Mouse (Mus musculus) midbrain, embryonic 15.5 days (tissue): ENCODE data around the gene Gm13306. TPM values are rescaled to one million over a fixed set of nuclear protein-coding genes. Genes with fewer than 3 reads are reported as not detected.
A peak's percentile ranks its signal among the peaks of the same experiment; 100 is the strongest.
"Not testable (repeated sequence)": the region's sequence is repeated elsewhere in the genome, so short reads cannot be mapped to it uniquely, and the experiment has no call there.

Experiments
- ATAC-seq: fragments of 200-750 bp; cut with Nextera tagmentation; replicated peaks from 2 replicates; pipeline ENCODE4 v1.8.0; 2017; ENCODE audit warnings: moderate TSS enrichment
- H3K27ac ChIP-seq: fragments of 300-500 bp; sonication (generic); 2 replicates; pipeline ENCODE4 v1.5.1; 2015; ENCODE audit warnings: mild to moderate bottlenecking, inconsistent platforms
- H3K27me3 ChIP-seq: fragments of 300-500 bp; sonication (generic); replicated peaks from 2 replicates; pipeline ENCODE4 v1.6.1; 2015; ENCODE audit warnings: inconsistent platforms
- H3K36me3 ChIP-seq: fragments of 300-500 bp; sonication (generic); replicated peaks from 2 replicates; pipeline ENCODE4 v1.6.1; 2015; ENCODE audit warnings: inconsistent platforms
- H3K4me1 ChIP-seq: fragments of 300-500 bp; sonication (generic); 2 replicates; pipeline ENCODE4 v1.6.1; 2015; ENCODE audit warnings: inconsistent platforms
- H3K4me2 ChIP-seq: fragments of 300-500 bp; sonication (generic); 2 replicates; pipeline ENCODE4 v1.6.1; 2015; ENCODE audit warnings: inconsistent platforms, mild to moderate bottlenecking, moderate library complexity
- H3K4me3 ChIP-seq: fragments of 300-500 bp; sonication (generic); 2 replicates; pipeline ENCODE4 v1.5.1; 2015; ENCODE audit warnings: mild to moderate bottlenecking, inconsistent platforms
- H3K9ac ChIP-seq: fragments of 300-500 bp; sonication (generic); 2 replicates; pipeline ENCODE4 v1.6.1; 2015; ENCODE audit warnings: mild to moderate bottlenecking, inconsistent platforms
- H3K9me3 ChIP-seq: fragments of 300-500 bp; sonication (generic); 2 replicates; pipeline ENCODE4 v1.6.1; 2016; ENCODE audit warnings: inconsistent platforms
- WGBS: fragments of 180-500 bp; shearing (Covaris S2); methylation state at CpG from one replicate; pipeline ENCODE4 v1.1.7; 2015; ENCODE audit warnings: mixed read lengths; 5-methylcytosine and 5-hydroxymethylcytosine counted together
- polyA plus RNA-seq: library from polyadenylated mRNA; unstranded; fragments of >200 nt; fragmentation: Nextera tagmentation; extraction: Ambion mirVana; gene quantifications from 2 replicates; pipeline ENCODE4 v1.2.1, GENCODE M21; 2015

The Gm13306 gene
- 2.0 and 2.1 TPM in 2 replicates for polyA plus RNA-seq

GRCm38 (mm10) chr4:42153136-42153535 lies at the start of gene Gm13306:
Gene Gm13306 (plus strand): TSS chr4:42153436.
- H3K27me3 ChIP-seq, H3K4me1 ChIP-seq, H3K9me3 ChIP-seq, H3K9ac ChIP-seq, H3K4me3 ChIP-seq, H3K4me2 ChIP-seq, H3K36me3 ChIP-seq, ATAC-seq, H3K27ac ChIP-seq: not testable (repeated sequence)
- no CpG with 5 or more reads among the region's 9 CpGs for WGBS

- not testable (repeated sequence) for ATAC-seq, H3K4me3 ChIP-seq, H3K9ac ChIP-seq, H3K36me3 ChIP-seq, H3K4me2 ChIP-seq, H3K27ac ChIP-seq, H3K27me3 ChIP-seq, H3K9me3 ChIP-seq, H3K4me1 ChIP-seq
- WGBS = no CpG with 5 or more reads among the region's 5 CpGs
These were observed 38.7 kb upstream of the Gm13306 start, which contains the start of gene Gm13304 for GRCm38 (mm10) chr4:42114517-42114916. Gene Gm13304 (plus strand): TSS chr4:42114817.

- not testable (repeated sequence) for H3K4me1 ChIP-seq, H3K4me3 ChIP-seq, H3K4me2 ChIP-seq, H3K9ac ChIP-seq, H3K9me3 ChIP-seq, H3K27me3 ChIP-seq, H3K27ac ChIP-seq, H3K36me3 ChIP-seq, ATAC-seq
- no CpG with 5 or more reads among the region's 7 CpGs for WGBS
These were observed 15.3 kb downstream of the Gm13306 start, which contains the start of gene Gm13305 for GRCm38 (mm10) chr4:42168503-42168902. Gene Gm13305 (minus strand): TSS chr4:42168603.

- H3K4me1 ChIP-seq, H3K36me3 ChIP-seq, H3K27ac ChIP-seq, ATAC-seq, H3K4me3 ChIP-seq, H3K4me2 ChIP-seq, H3K27me3 ChIP-seq, H3K9me3 ChIP-seq, H3K9ac ChIP-seq: not testable (repeated sequence)
- WGBS = no CpG with 5 or more reads among the region's 4 CpGs
These were observed 25.0 kb downstream of the Gm13306 start for GRCm38 (mm10) chr4:42178243-42178642.

- H3K27ac ChIP-seq, H3K36me3 ChIP-seq, H3K9me3 ChIP-seq, H3K9ac ChIP-seq, H3K4me1 ChIP-seq, ATAC-seq, H3K4me2 ChIP-seq, H3K27me3 ChIP-seq, H3K4me3 ChIP-seq: not testable (repeated sequence)
- WGBS = no CpG with 5 or more reads among the region's 31 CpGs
These were observed 30.3 kb downstream of the Gm13306 start for GRCm38 (mm10) chr4:42183234-42184197.

- WGBS = no CpG with 5 or more reads among the region's 58 CpGs
- peak; percentile 75; the same call in 1 of the 2 replicates for ATAC-seq
- not testable (repeated sequence) for H3K27ac ChIP-seq
These were observed 31.2 kb downstream of the Gm13306 start for GRCm38 (mm10) chr4:42184324-42184979.

GRCm38 (mm10) chr4:42184980-42185372 lies 31.7 kb downstream of the Gm13306 start:
- not testable (repeated sequence) for H3K27me3 ChIP-seq, H3K4me3 ChIP-seq, H3K9me3 ChIP-seq, H3K36me3 ChIP-seq, H3K4me2 ChIP-seq, H3K27ac ChIP-seq, H3K4me1 ChIP-seq, H3K9ac ChIP-seq
- ATAC-seq = peak; percentile 50; the same call in 1 of the 2 replicates
- no CpG with 5 or more reads among the region's 25 CpGs for WGBS

More at GRCm38 (mm10) chr4:42184324-42184979, 31.2 kb downstream of the Gm13306 start:
- not testable (repeated sequence) for H3K27me3 ChIP-seq, H3K9me3 ChIP-seq, H3K9ac ChIP-seq, H3K4me2 ChIP-seq, H3K4me3 ChIP-seq, H3K4me1 ChIP-seq, H3K36me3 ChIP-seq

Other genes starting within 250 kb of the Gm13306 start
- gene Gm21541, start 249.8 kb upstream of the Gm13306 start, polyA plus RNA-seq = not detected in 2 replicates
- 12.8 and 13.7 TPM in 2 replicates for gene Gm20878, start 211.9 kb upstream of the Gm13306 start, polyA plus RNA-seq
- 1.7 and 1.8 TPM in 2 replicates for gene Fam205a4, start 187.4 kb upstream of the Gm13306 start, polyA plus RNA-seq
- gene Gm21093, start 118.7 kb upstream of the Gm13306 start, polyA plus RNA-seq = 0.72 and 1.2 TPM in 2 replicates
- not detected in 2 replicates for gene Gm3893, start 62.2 kb upstream of the Gm13306 start, polyA plus RNA-seq
- not detected in 2 replicates for gene Gm13304, start 38.6 kb upstream of the Gm13306 start, polyA plus RNA-seq
- gene Gm13305, start 15.2 kb downstream of the Gm13306 start, polyA plus RNA-seq = not detected in 2 replicates
- not detected in 2 replicates for gene Gm10600, start 87.2 kb downstream of the Gm13306 start, polyA plus RNA-seq
- not detected in 2 replicates for gene Ccl21b, start 102.3 kb downstream of the Gm13306 start, polyA plus RNA-seq
- gene Gm21953, start 140.8 kb downstream of the Gm13306 start, polyA plus RNA-seq = not detected in 2 replicates
- gene Fam205a3, start 164.9 kb downstream of the Gm13306 start, polyA plus RNA-seq = not detected in 2 replicates